Mouse (Mus musculus): Measurements from ENCODE around the gene Ly6g6f. TPM values are rescaled to one million over a fixed set of nuclear protein-coding genes. Genes with fewer than 3 reads are reported as not detected.
A peak's percentile ranks its signal among the peaks of the same experiment; 100 is the strongest.
"Not testable (repeated sequence)": the region's sequence is repeated elsewhere in the genome, so short reads cannot be mapped to it uniquely, and the experiment has no call there.

The Ly6g6f gene
- polyA plus RNA-seq (2017; shearing (Covaris generic)), result not detected

GRCm38 (mm10) chr17:35085208-35085865 lies at the start of gene Ly6g6f:
TSS of gene Ly6g6f (minus strand) at chr17:35085610.
- no peak for ATAC-seq

- ATAC-seq, result peak; percentile 84
Observed at GRCm38 (mm10) chr17:35134801-35135590, 49.6 kb upstream of the Ly6g6f start, which contains the start of gene Bag6. TSS of gene Bag6 (plus strand) at chr17:35135178.

GRCm38 (mm10) chr17:35133517-35133916 lies 48.1 kb upstream of the Ly6g6f start:
- no peak for ATAC-seq

DNA sequence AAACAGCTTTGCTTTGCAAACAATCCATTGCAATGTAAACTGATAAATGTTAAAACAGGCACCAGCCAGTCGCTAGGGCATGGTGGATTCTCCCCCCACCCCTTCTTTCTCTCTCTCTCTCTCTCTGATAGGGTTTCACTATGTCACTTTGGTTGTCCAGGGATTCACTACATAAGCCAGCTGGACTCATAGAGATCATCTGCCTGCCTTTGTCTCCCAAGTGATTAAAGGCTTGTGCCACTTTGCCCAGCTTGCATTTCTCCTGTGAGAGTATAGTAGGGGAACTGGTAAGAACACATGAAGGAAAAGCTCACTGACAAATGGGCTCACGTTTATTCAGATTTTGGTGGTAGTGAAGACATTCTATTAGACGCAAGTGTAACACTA lies 46.8 kb upstream of the Ly6g6f start:
- no peak for ATAC-seq

GRCm38 (mm10) chr17:35131500-35132173 lies 46.2 kb upstream of the Ly6g6f start, which contains the start of gene Apom:
TSS of gene Apom (minus strand) at chr17:35132050.
- no peak for ATAC-seq

DNA sequence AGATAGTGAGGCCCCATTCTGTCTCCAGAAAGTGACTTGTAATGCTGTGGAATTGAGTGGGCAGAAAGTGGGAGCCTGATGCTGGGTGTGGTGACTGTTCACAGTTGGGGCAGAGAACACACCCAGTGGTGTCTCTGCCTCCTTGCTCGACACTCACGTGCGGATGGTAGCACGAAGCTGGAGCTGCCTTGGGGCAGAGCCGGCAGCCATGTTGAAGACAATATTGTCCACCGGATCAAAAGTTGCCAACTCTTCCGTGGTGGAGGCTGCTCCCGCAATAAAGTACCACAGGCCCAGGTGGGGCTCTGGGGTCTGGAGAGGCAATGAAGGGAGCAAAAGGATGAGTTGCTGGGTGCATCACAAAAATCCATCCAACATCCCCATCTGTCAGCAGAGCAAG lies 45.6 kb upstream of the Ly6g6f start:
- no peak for ATAC-seq

GRCm38 (mm10) chr17:35128996-35129395 lies 43.6 kb upstream of the Ly6g6f start:
- no peak for ATAC-seq

DNA sequence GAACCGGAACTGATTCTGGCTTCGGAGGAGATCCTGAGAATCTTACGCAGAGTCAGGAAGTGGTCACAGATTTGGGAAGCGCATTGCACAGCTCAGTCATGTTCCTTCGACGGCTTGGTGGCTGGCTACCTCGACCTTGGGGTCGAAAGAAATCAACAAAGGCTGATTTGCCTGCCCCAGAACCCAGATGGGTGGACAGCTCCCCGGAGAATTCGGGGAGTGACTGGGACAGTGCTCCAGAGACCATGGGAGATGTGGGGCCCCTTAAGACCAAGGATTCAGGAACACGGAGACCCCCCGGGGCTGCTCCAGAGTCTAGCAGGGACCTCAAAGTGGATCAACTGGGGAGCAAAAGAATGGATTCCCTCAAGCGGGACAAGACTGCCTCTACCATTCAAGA lies 41.6 kb upstream of the Ly6g6f start:
- no peak for ATAC-seq

- ATAC-seq, result peak; percentile 69
Observed at GRCm38 (mm10) chr17:35126206-35126611, 40.8 kb upstream of the Ly6g6f start, which contains the start of gene D17H6S53E. TSS of gene D17H6S53E (plus strand) at chr17:35126373.

- no peak for ATAC-seq
Observed at GRCm38 (mm10) chr17:35125578-35125977, 40.2 kb upstream of the Ly6g6f start.

GRCm38 (mm10) chr17:35125081-35125480 lies 39.7 kb upstream of the Ly6g6f start:
- no peak for ATAC-seq

- not testable (repeated sequence) for ATAC-seq
Observed at GRCm38 (mm10) chr17:35124261-35124896, 39.0 kb upstream of the Ly6g6f start.

GRCm38 (mm10) chr17:35123287-35123686 lies 37.9 kb upstream of the Ly6g6f start:
- ATAC-seq, result not testable (repeated sequence)

GRCm38 (mm10) chr17:35121871-35122303 lies 36.5 kb upstream of the Ly6g6f start, which contains the start of gene Csnk2b:
TSS of gene Csnk2b (minus strand) at chr17:35122053.
- no peak for ATAC-seq

DNA sequence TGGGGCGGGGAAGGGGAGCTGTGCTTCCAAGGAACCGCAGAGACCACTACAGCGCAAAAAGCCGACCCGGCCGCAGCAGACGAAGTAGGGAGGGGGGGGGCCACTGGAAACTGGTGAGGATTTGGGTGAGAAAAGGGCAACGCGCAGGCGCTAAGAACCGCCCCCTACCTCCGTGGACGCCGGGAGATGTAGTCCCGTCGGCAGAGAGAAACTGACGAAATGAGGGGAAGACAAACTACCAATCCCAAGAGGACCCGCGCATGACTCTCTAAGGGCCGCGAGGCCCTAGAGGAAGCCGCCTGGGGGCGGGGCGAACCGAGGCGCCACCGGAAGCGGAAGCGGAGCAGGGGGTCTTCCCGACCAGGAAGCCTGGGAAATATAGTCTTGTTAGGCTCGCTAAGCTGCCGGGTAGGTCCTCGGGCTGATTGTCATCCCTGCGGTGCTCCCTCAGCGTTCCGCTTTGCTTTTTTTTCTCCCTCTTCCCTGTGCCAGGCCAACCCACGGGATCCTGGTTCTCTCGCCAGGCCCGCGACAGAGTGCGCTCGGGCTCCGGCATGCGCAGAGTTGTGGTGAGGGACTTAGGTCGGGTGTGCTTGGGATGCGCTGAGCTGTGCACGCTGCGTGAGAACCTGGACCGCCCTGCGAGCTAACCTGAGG lies 35.9 kb upstream of the Ly6g6f start, which contains the start of gene Gpank1:
Gene Gpank1, plus strand, starts transcription at position 313 of the 657 bp plus-strand sequence.
- ATAC-seq, result peak; percentile 97

- no peak for ATAC-seq
Observed at GRCm38 (mm10) chr17:35120745-35121142, 35.3 kb upstream of the Ly6g6f start.

GRCm38 (mm10) chr17:35115046-35116019 lies 29.9 kb upstream of the Ly6g6f start, which contains the start of gene Ly6g5b:
TSS of gene Ly6g5b (minus strand) at chr17:35115428.
- peak; percentile 41 for ATAC-seq

DNA sequence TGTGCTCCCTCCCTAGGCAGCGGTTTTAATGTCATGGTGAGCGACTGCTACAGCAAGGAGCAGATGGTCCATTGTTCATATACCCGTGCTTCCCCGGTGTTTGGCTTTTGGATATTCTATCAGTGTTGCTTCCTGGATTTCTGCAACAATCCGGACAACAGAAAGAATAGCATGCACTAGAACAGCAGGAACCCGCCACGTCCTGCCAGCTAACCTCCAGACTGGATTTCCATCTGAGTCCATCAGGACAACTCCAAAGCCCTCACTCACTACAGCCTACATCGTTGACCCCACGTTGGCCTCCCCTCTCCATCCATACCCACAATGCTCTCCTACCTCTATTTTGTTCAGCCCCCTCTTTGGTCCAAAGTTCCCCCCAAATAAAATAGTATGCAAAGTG lies 26.4 kb upstream of the Ly6g6f start:
- no peak for ATAC-seq

GRCm38 (mm10) chr17:35108097-35108496 lies 22.7 kb upstream of the Ly6g6f start, which contains the start of gene Ly6g5c:
TSS of gene Ly6g5c (plus strand) at chr17:35108279.
- ATAC-seq, result no peak

GRCm38 (mm10) chr17:35106522-35106921 lies 21.1 kb upstream of the Ly6g6f start:
- no peak for ATAC-seq

Measured in inflammation-experienced regulatory T-cells, adult 6 months (primary cell).